Mouse (Mus musculus): ENCODE measurements around the gene Cntnap4. TPM values are rescaled to one million over a fixed set of nuclear protein-coding genes. Genes with fewer than 3 reads are reported as not detected.

Cntnap4 gene
- 0.06 TPM for polyA plus RNA-seq (2014; fragmentation: Illumina TruSeq; extraction: RNeasy Lipid Tissue Mini Kit (QIAGEN cat#74804); ENCODE audit: low read depth, low replicate concordance)

DNA sequence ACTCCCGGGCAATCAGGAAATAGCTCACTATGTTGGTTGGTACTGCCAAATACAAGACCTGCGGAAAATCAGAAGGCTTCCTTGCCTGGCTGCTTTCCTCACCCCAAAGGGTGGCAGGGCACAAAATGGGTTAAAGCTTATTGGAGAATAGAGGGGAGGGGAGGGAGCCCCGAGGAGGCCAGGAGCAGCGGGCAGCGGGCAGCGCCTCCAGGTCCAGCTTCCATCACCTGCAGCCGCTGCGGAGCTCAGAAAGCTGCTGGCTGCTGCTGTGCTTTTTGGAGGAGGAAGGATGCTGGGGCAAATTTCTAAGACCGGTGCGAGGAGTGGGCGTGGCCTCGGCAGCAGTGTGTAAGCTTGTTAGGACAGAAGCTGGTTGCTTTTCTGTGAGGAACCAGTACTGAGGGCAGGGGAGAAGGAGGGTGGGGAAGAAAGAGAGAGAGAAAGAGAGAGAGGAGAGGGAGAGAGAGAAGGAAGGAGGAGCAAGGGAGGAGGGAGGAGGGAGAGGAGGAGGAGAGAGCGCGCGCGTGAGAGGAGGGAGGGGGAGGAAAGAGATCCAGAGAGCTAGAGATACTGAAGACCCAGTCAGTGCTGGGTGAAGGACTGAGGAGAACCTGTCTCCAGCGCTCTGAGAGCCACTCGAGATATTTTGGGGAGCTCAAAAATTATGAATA, at the start of gene Cntnap4:
TSS of gene Cntnap4 (plus strand) at position 573 of the 671 bp plus-strand sequence.

